In the genomic region with DNA sequence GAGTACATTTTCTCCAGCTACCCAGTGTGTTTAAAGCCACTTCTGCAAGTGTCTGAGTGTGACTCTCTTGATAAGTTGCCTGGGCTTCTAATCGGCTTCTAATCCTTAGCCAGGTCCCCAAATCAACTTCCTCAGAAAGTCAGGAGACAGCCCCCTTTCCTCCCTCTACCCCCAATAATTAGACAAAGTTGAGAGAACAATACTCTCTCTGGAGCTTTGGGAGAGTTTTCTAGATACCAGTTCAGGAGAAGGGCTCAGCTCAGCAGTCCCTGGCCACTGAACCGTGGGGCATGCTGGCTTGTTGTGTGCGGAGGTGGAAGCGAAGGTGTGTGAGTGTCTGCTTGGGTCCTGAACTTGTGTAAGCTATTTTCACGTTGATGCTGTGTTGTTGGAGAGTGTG, we compare ENCODE assay signal across 13 mouse cellular contexts. TPM values are rescaled to one million over a fixed set of nuclear protein-coding genes. Genes with fewer than 3 reads are reported as not detected.
DNase-seq lines count a peak whose midpoint lies in the region; ATAC-seq and TF ChIP-seq lines count a peak whose summit lies in the region.
"Had no signal": no experiment of that assay in that cellular context is flagged by ENCODE, and none has a peak within 500 bp of the region (broad histone marks: within the 10 kb centered on the region; RNA-seq: fewer than 3 reads in every experiment).

No protein-coding gene starts in this region.

- no peak overlapping the region for H3K27ac ChIP-seq in heart, embryonic 13.5 days (replicated peaks)
- no peak overlapping the region for H3K27ac ChIP-seq in heart, embryonic 10.5 days
- no peak overlapping the region for H3K27ac ChIP-seq in embryonic facial prominence, embryonic 13.5 days
- peak overlapping the region; percentile 94 for H3K27ac ChIP-seq in liver, embryonic 16.5 days (ENCODE audit: low read length)

- peaks cover 86% of the 10 kb centered on the region for H3K4me1 ChIP-seq in heart, embryonic 13.5 days
- peaks cover 75% of the 10 kb centered on the region for H3K4me1 ChIP-seq in heart, embryonic 10.5 days
- H3K4me1 ChIP-seq in lung, adult 2 months (ENCODE audit: control insufficient read depth, insufficient read depth, low read length) = peaks cover 10% of the 10 kb centered on the region
- H3K4me1 ChIP-seq in embryonic facial prominence, embryonic 13.5 days = peaks cover 81% of the 10 kb centered on the region
- H3K4me1 ChIP-seq in liver, embryonic 16.5 days (ENCODE audit: control insufficient read depth, low read depth, low read length) = peaks cover 66% of the 10 kb centered on the region

- peak overlapping the region; percentile 54 for H3K9ac ChIP-seq in heart, embryonic 13.5 days
- H3K9ac ChIP-seq in embryonic facial prominence, embryonic 13.5 days = peak overlapping the region; percentile 44
- H3K9ac ChIP-seq in liver, embryonic 16.5 days (ENCODE audit: low read depth, low read length) = peak overlapping the region; percentile 65

- no peaks in the 10 kb centered on the region for H3K9me3 ChIP-seq in heart, embryonic 13.5 days
- no peaks in the 10 kb centered on the region for H3K9me3 ChIP-seq in heart, embryonic 10.5 days
- H3K9me3 ChIP-seq in embryonic facial prominence, embryonic 13.5 days = no peaks in the 10 kb centered on the region
- H3K9me3 ChIP-seq in liver, embryonic 16.5 days (replicated peaks; ENCODE audit: control insufficient read depth, low read length) = no peaks in the 10 kb centered on the region
- H3K9me3 ChIP-seq: forebrain, embryonic 10.5 days had no signal

- no peaks in the 10 kb centered on the region for H3K36me3 ChIP-seq in heart, embryonic 13.5 days
- H3K36me3 ChIP-seq in heart, embryonic 10.5 days = no peaks in the 10 kb centered on the region
- no peaks in the 10 kb centered on the region for H3K36me3 ChIP-seq in embryonic facial prominence, embryonic 13.5 days
- H3K36me3 ChIP-seq in liver, embryonic 16.5 days (ENCODE audit: control insufficient read depth, insufficient read depth) = no peaks in the 10 kb centered on the region
- H3K36me3 ChIP-seq: forebrain, embryonic 10.5 days had no signal

- H3K4me3 ChIP-seq in heart, embryonic 13.5 days = peak overlapping the region; percentile 35
- H3K4me3 ChIP-seq in heart, embryonic 10.5 days = no peak overlapping the region
- peak overlapping the region; percentile 75 for H3K4me3 ChIP-seq in lung, adult 2 months (replicated peaks; ENCODE audit: extremely low read depth, low read depth, low read length)
- H3K4me3 ChIP-seq in embryonic facial prominence, embryonic 13.5 days = peak overlapping the region; percentile 21
- peak overlapping the region; percentile 56 for H3K4me3 ChIP-seq in liver, embryonic 16.5 days (ENCODE audit: low read depth, low read length)
- H3K4me3 ChIP-seq: forebrain, embryonic 10.5 days had no signal

- DNase-seq in heart, embryonic 10.5 days (ENCODE audit: low spot score) = no peak
- no peak for DNase-seq in lung, adult 2 months
- no peak for DNase-seq in lung, postnatal 10 days
- no peak for DNase-seq in cerebellum, adult 11-12 months
- no peak for DNase-seq in thymus, postnatal 25 days
- DNase-seq: cerebellum, postnatal 14 days; gastrocnemius, postnatal 36 days; right cerebral cortex, postnatal 14 days had no signal

- peaks cover 30% of the 10 kb centered on the region for H3K27me3 ChIP-seq in heart, embryonic 13.5 days (replicated peaks)
- H3K27me3 ChIP-seq in heart, embryonic 10.5 days (ENCODE audit: insufficient read depth, poor library complexity, severe bottlenecking) = peaks cover 52% of the 10 kb centered on the region
- H3K27me3 ChIP-seq in embryonic facial prominence, embryonic 13.5 days = no peaks in the 10 kb centered on the region
- no peaks in the 10 kb centered on the region for H3K27me3 ChIP-seq in liver, embryonic 16.5 days (ENCODE audit: control insufficient read depth, insufficient read depth, low read depth, low read length)

- no peak for TF ChIP-seq POLR2A in lung, adult 2 months (IDR thresholded peaks at IDR 0.05; ENCODE audit: borderline replicate concordance, extremely low read depth, low read depth, low read length)

- 54% methylated on average over 5 of the region's 5 CpGs for WGBS in heart, embryonic 13.5 days
- WGBS in heart, embryonic 10.5 days = 67% methylated on average over 5 of the region's 5 CpGs
- WGBS in lung, adult 2 months = 41% methylated on average over 5 of the region's 5 CpGs
- 81% methylated on average over 5 of the region's 5 CpGs for WGBS in embryonic facial prominence, embryonic 13.5 days
- WGBS in liver, embryonic 16.5 days (ENCODE audit: insufficient replicate concordance) = 19% methylated on average over 5 of the region's 5 CpGs

- TF ChIP-seq CTCF in lung, adult 2 months (IDR thresholded peaks at IDR 0.05; ENCODE audit: insufficient read depth, low read length) = no peak

- ATAC-seq in heart, embryonic 13.5 days (ENCODE audit: extremely low read depth, insufficient number of reproducible peaks, low FRiP score, low TSS enrichment) = no peak
- no peak for ATAC-seq in embryonic facial prominence, embryonic 13.5 days (ENCODE audit: insufficient number of reproducible peaks, insufficient read depth, low FRiP score, low TSS enrichment, low read depth)
- no peak for ATAC-seq in liver, embryonic 16.5 days (ENCODE audit: low read depth)

- peak overlapping the region; percentile 53 for H3K4me2 ChIP-seq in heart, embryonic 13.5 days
- peak overlapping the region; percentile 46 for H3K4me2 ChIP-seq in embryonic facial prominence, embryonic 13.5 days
- H3K4me2 ChIP-seq in liver, embryonic 16.5 days (ENCODE audit: low read depth, low read length) = peak overlapping the region; percentile 71

RNA-seq across cellular contexts. Expression of a gene that starts 1.0 kb away (rescaled TPM):
- 26.9 and 27.4 TPM in 2 replicates for polyA plus RNA-seq in heart, embryonic 13.5 days (2015; fragmentation: Nextera tagmentation; extraction: Ambion mirVana)
- polyA plus RNA-seq in heart, embryonic 10.5 days (2016; fragmentation: Nextera tagmentation; extraction: Ambion mirVana) = 5.1 and 8.3 TPM in 2 replicates
- polyA plus RNA-seq in lung, adult 2 months (2012; rRNA removed) = 1,047 and 1,116 TPM in 2 replicates
- polyA plus RNA-seq in embryonic facial prominence, embryonic 13.5 days (2015; fragmentation: Nextera tagmentation; extraction: Ambion mirVana) = 46.6 and 65.9 TPM in 2 replicates
- 75.9 and 78.9 TPM in 2 replicates for polyA plus RNA-seq in liver, embryonic 16.5 days (2015; fragmentation: Nextera tagmentation; extraction: Ambion mirVana)

RNA-seq across cellular contexts. Expression of a gene that starts 38.9 kb away (rescaled TPM):
- not detected in 2 replicates for polyA plus RNA-seq in heart, embryonic 13.5 days (2015; fragmentation: Nextera tagmentation; extraction: Ambion mirVana)
- polyA plus RNA-seq in heart, embryonic 10.5 days (2016; fragmentation: Nextera tagmentation; extraction: Ambion mirVana) = not detected in 2 replicates
- polyA plus RNA-seq in lung, adult 2 months (2012; rRNA removed) = not detected in 2 replicates
- polyA plus RNA-seq in embryonic facial prominence, embryonic 13.5 days (2015; fragmentation: Nextera tagmentation; extraction: Ambion mirVana) = not detected in 2 replicates
- not detected in 2 replicates for polyA plus RNA-seq in liver, embryonic 16.5 days (2015; fragmentation: Nextera tagmentation; extraction: Ambion mirVana)
- polyA plus RNA-seq: forebrain, embryonic 10.5 days; neural tube, embryonic 14.5 days had no signal

Comparison
In these comparisons a context has a peak if more than half of its experiments do, and no peak if none do; other contexts are left out.
1. RNA of a gene that starts 1.0 kb away (polyA plus RNA-seq): 1,047 to 1,116 TPM in lung, adult 2 months; 75.9 to 78.9 TPM in liver, embryonic 16.5 days, 46.6 to 65.9 TPM in embryonic facial prominence, embryonic 13.5 days, 26.9 to 27.4 TPM in heart, embryonic 13.5 days and 5.1 to 8.3 TPM in heart, embryonic 10.5 days; every median in the first group is over 10 times any median in the second.
2. Peak in every context shown above with its lines, with median percentiles within 50 percentile points of each other: H3K4me2 ChIP-seq and H3K9ac ChIP-seq.